Mouse (Mus musculus) heart, adult 2 months (tissue): ENCODE measurements at regions not wholly inside any gene's neighbourhood (a gene's known extent, or its start where the extent isn't known, plus 50 kb on each side); places are given as distances from the start of the nearest gene placed in this dataset.

Experiments
- CTCF ChIP-seq: fragments of 200-600 bp; IDR thresholded peaks from 2 replicates; pipeline ENCODE4 v1.8.1; 2022; ENCODE audit warnings: antibody characterized with exemption, mild to moderate bottlenecking, moderate library complexity
- EP300 ChIP-seq: fragments of 200-500 bp; IDR thresholded peaks from 2 replicates; pipeline ENCODE4 v1.6.1; 2011; ENCODE audit warnings: low read depth, low read length, control low read depth; ENCODE audit not compliant: insufficient read depth
- POLR2A ChIP-seq: fragments of 200-500 bp; IDR thresholded peaks from 2 replicates; pipeline ENCODE4 v1.6.1; 2011; ENCODE audit warnings: mild to moderate bottlenecking, low read depth, low read length, control low read depth; ENCODE audit not compliant: insufficient read depth

GRCm38 (mm10) chr13:63985590-63985989 lies 103.4 kb downstream of the Hsd17b3 start:
- TF ChIP-seq POLR2A (no peak), CTCF (no peak), EP300 (no peak)
